Mouse (Mus musculus) heart, adult 18-20 months (tissue): Measurements from ENCODE around the gene L3mbtl4. TPM values are rescaled to one million over a fixed set of nuclear protein-coding genes. Genes with fewer than 3 reads are reported as not detected.
"Not testable (repeated sequence)": the region's sequence is repeated elsewhere in the genome, so short reads cannot be mapped to it uniquely, and the experiment has no call there.

Experiments
- DNase-seq, 2 experiments: peaks; one replicate each; pipeline ENCODE4 v3.0.0; 2021 to 2022; ENCODE audit warnings: mixed read lengths in 1 of 2
- total RNA-seq, 2 experiments: library from RNA; stranded (reverse); gene quantifications; 2 replicates each; pipeline ENCODE4 v1.2.3; 2021

The L3mbtl4 gene
- total RNA-seq, 2 experiments from 2014 or later = 0.15 TPM; not detected in 1

DNA sequence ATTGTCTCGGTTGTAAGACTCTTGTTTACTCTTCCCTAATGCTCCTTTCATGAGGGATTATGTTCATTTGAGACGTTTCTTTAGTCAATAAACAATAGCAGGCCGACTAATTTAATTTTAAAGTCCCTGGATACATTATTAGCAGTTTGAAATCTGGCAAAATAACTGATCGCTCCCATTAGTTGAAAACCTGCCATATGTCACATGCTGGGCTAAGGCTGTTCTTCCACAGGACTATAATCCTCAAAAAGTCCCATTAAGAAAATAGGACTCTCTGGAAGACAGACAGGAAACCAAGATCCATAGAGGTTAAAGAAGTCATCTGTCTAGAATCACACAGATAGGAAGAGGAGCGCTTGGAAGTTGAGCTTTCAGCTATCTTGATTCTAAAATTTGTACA, 114.9 kb downstream of the L3mbtl4 start:
- no peak for DNase-seq

DNA sequence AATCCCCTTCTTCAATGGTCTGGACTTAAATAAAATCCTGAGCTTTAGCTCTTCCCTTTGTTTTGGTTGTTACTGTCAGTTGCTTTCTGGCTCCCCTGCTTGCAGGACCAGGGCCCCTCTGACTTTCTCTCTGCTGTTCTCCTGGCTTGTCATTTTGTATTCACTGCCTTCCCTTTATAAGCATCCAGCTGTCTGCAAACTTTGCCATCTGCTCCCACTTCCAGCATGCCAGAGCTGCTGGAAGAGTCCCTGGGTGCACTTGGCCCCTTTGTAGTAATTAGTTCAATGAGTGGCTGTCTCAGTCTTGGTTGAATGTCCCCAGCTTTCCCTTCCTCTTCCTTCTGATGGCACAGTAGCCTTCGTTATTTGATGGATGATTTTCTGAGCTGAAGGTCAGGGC, 132.4 kb downstream of the L3mbtl4 start:
- DNase-seq = no peak

DNA sequence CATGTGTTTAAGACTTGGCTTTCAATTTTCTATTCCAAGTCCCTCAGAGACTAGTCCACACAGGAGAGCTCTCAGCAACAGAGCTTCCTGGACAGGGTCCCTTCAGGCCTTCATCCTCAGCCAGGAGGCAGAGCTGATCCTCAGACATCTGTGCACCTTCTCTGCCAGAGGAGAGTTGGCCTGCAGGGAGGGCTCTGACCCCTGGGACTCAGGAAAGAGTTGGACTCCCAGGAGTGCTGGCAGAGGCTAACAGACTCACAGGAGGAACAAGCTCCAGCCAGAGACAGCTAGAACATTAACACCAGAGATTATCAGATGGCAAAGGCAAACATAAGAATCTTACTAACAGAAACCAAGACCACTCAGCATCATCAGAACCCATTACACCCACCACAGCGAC, 133.5 kb downstream of the L3mbtl4 start:
- not testable (repeated sequence) for DNase-seq

DNA sequence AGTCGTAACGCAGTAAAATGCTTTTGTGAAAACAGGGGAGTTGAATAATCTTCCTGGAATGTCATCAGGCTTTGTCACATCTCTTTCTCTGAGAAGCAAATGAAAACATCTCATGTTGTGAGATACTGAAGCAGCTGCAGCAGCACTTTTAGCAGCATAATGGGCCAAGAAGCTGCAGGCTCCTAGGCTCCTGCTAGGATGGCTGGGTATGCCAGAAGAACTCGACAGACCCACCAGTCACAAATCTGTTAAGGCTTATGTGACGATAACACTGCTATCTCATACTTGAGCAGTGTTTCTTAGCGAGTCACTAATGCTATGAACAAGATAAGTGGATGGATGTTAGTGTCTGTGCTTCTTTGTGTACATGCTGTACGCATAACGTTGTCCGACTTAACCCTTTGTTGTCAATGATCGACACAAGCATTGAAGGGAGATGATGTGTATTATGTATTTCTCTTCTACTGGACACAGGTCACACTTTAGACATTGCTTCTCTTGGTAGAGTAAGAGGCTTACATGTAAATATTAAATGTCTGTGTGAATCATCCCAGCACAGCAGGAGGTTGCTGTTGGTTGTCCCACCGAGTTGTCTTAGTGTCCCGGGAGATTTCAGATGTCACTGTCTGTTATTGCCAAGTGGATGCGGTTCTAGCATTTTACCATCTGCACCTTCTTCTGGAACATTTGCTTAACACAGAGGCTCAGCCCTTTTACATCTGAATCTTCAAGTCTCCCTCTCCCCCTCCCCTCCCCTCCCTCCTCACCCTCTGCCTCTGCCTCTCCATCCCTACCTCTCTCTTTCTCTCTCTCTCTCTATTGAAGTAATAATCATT, 149.3 kb downstream of the L3mbtl4 start:
- no peak for DNase-seq

DNA sequence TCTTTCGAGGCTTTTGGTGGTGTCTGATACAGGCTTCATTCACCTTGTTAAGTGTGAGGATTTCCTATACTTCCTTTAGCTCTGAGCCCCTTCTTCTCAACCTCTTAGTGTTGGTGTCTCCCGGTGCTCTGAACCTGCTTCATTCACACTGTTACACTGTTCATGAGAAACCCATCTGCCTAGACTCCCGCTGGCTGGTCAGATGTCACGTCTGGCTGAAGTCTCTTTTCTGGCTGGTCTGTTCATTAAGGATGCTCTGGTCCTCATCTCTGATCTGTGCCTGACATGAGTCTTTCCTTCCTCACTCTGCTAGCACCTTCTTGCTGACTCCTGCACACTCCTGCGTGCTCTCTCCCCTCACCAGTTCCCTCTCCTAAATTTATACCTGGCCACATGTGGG, 160.0 kb downstream of the L3mbtl4 start:
- DNase-seq = no peak

DNA sequence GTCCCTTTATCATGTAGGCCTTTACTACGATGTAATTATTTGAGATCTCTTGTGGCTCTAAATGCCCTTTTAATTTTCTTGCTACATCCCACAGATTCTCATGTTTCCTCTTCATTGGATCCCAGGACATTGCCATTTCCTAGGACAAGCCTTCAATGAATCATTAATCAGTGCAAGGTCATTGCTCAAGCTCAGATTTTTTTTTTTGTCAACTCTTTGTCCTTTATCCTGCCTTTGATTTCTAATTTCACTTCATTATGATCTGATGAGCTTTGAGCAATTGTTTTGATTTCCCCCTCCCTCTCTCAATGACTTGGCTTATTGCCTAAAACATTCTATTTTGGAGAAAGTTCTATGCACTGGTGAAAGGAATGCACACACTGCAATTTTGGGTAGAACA, 177.3 kb downstream of the L3mbtl4 start:
- DNase-seq = no peak

DNA sequence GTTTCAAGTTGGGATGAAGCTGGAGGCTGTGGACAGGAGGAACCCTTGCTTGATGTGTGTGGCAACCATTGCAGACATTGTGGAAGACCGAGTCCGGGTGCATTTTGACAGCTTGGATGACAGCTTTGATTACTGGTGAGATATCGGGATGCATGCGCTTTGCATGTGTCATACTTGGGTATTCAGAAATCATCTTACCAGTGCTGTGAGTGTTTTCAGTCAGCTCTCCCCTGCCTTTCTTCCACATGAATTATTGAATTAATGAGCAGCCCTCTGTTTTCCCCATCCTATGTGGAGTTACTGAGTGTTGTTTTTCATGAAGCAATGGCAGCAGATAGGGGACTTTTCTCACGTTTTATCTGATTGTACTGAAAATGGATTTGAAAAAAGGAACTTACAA, 187.9 kb downstream of the L3mbtl4 start:
- DNase-seq = no peak

DNA sequence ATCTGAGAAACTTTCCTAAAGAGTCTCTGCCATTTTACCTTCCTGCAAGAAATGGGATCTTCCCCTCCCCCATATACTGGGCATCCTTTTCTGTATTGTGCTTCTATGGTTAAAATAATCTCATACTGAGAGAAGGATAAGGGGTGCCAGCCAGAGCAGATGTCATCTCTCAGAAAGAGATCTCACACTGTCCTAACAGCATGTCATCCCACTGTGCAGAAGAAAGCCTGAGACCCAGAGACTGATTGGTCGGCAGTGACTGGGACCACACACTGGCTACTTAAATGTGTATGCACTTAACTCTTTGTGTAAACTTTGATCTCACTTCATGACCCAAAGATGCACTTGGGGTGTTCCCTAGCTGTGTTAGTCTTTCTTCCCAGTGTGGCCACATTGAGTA, 193.7 kb downstream of the L3mbtl4 start:
- no peak for DNase-seq

DNA sequence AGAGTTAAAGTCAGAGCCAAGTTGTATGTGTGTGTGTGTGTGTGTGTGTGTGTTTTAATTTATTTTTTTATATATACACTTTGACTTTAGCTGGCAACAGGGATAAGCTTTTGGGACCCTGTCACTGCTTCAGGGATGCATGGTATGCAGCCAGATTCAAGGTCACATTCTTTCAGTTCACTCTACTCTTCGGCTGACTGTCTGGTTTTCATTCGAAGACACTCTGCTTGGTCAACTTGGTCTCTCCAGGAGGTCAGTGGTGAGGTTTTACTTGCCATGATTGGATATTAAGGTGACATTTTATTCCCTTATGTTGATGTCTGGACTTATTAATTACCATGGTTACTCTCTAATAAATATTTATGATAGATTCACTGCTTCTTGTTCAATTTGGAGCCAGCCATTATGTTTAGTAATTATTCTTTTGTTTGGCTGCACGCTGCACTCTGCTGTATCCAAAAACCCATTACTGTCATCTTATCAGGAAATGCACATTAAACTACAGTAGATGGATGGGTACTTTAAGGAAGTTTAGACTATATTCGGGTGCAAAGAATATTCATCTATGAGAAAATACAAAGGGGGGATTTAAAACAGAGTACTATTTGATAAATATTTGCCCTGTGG, 216.6 kb downstream of the L3mbtl4 start:
- DNase-seq = no peak

DNA sequence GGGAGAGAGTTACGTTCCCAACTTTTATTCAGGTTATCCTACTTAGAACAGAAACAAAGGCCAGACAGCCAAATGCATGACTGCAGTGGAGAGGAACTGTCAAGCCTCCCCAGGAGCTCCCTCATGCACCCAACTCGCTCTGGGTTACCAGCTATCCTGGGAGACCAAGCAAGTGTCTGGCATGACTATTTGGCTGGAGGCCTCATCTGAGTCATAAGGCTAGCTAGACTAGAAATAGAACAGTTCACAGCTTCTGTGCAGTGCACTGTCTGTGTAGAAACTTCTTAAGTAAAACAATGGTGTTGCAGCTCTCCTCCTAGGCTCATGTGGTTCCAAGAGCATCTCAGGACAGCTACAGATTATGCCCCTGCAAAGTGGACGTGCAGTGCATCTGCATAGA, 218.6 kb downstream of the L3mbtl4 start:
- peak; percentile 48 to 58 for DNase-seq

DNA sequence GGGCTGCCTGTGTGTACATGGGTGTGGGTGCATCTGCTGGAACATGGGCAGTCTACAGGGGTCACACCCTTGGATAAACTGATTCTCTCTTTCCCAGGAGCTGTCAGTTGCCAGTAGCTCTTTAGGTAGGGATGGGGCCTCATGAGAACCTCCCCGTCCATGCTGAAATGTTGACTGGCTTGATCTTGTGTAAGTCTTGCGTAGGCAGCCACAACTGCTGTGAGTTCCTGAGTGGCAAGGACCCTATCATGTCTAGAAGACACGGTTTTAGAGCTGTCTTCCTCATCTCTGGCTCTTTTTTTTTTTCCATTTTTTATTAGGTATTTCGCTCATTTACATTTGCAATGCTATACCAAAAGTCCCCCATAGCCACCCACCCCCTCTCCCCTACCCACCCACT, 229.4 kb downstream of the L3mbtl4 start:
- not testable (repeated sequence) for DNase-seq

DNA sequence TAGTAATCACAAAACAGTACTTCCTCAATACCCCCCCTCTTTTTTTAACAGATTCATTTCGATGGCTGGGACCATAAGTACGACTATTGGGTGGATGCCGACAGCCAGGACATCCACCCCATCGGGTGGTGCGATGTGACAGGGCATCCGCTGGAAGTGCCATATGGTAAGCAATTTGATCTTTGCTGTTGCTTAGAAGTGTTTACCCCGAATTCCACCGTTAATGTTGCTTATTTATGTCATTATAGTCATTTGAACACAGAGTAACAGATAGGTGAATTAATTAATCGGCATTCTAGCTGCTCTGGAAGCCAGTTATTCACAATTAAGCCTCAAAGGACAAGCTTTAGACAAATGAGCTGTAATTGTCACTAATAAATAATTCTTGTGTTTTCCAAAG, 286.1 kb downstream of the L3mbtl4 start:
- DNase-seq = no peak

DNA sequence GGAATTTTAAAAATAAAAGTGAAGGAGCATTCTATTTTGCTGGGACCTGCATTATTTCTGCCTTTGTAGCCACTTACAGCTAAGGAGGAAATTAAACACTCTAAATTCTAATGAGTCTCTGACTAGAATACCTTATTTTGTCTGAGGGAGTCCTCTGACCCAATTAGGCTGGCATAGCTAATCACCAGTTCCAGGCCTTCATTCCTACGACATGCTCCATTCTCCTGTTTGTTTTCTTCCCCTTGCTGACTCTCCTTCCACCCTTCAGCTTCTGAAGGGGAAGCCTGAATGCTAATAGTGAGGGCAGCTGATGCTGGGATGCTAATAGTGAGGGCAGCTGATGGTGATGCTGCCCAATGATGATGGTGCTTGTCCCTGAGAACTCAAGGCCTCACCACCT, 286.7 kb downstream of the L3mbtl4 start:
- no peak for DNase-seq

DNA sequence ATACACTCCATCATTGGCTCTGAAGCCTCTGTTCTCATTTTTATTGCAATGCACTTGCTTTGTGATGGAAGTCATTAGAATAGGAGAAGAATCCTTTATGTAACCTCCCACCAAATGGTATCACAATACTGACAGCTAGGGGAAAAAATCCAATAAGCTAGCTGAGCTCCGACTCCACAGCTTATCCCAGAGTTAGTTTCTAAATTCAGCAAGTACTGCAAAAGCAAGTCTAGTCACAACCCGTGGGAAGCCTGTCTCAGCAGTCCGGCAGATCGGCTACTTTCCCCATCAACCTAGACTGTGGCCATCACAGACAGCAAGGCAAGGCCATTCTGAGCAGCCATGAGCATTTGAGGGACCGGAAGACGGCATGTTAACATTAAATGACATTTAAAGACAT, 298.2 kb downstream of the L3mbtl4 start:
- no peak for DNase-seq

DNA sequence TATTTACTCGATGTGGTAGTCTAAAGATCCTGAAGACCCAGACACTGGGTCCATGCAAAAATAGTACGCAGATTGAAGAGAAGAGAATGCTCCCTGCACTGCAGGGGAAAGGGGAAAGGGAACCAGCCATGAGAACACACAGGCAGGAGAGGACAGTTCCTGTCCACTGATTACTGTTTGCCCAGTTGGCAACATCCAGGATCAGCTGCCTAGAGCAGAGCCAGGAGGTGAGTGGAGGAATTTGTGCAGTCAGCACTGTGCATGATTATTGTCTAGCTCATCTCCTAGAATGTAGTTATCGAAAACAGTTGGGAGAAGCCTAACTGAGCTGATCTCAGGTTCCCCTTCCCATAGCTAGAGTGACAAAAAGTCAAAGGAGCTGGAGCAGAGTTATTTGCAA, 311.6 kb downstream of the L3mbtl4 start:
- peak in 1 of 2 experiments; percentile 6 for DNase-seq

DNA sequence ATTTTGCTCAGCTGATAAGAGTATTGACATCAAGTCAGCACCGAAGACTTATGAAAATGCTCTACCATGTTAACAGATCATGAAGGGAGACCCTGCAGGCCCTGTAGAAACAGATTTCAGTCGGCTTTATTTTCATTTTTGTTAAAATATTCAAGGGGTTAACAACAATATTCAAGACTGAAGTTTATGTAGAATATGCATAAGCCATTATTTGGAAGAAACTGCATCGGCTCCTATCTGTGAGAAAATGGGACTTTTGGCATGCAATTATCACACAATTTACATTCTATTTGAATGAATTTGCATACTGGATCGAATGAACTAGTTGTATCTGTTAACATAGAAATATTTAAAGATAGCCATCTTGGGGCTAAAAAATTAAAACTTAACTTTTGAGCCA, 318.0 kb downstream of the L3mbtl4 start:
- DNase-seq = no peak

DNA sequence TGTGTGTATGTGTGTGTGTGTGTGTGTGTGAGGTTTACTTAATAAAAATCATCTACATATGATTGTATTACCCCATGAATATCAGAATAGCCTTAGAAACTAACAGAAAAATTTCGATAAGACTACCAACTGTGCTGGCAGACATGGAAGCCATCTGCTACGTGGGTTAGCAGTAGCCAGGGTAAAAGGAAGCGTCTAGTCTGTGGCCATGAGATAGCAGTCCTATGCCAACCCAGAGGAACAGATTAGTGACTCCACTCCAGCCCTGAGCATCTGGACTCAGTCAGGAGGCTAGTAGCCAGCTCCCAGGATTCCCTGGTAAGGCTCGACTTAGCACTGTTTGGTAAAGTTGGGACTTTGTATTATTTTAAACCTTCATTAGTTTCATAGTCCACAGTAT, 329.1 kb downstream of the L3mbtl4 start:
- DNase-seq = no peak

DNA sequence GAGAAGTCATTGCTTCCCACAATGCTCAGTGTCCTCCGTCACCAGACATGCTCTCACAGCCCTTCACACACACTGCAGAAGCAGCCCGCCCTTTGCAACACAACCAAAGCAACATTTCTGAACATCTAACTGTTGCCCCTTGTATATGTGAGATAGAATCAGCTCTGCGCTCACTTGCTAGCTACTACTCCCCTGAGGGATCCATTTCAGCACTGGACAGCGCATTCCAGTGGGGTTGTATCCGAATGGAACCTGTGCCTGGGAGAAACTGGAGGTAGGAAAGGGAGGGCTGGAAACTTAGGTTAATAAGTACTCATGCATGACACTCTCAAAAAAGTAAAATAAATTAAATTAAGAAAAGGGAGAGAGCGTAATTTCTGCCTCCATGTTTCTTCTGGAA, 334.1 kb downstream of the L3mbtl4 start:
- DNase-seq = no peak

DNA sequence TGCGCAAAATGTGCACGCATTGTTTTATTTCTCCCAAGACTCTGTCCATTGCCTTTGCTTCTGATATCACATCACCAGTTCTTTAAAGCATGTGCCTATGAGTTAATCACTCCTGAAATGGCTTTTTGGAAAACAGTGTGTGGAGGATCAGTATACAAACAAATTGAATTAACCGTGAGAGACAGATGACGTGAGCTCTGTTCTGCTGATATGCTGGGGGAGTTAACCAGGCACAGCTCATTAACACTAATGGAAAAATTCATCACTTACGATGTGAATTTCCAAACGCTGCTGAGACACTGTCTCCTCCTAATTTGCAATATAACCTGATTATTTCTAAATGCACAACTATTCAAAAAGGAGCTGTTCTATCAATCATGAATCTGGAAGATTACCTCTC, 337.6 kb downstream of the L3mbtl4 start:
- DNase-seq = no peak

DNA sequence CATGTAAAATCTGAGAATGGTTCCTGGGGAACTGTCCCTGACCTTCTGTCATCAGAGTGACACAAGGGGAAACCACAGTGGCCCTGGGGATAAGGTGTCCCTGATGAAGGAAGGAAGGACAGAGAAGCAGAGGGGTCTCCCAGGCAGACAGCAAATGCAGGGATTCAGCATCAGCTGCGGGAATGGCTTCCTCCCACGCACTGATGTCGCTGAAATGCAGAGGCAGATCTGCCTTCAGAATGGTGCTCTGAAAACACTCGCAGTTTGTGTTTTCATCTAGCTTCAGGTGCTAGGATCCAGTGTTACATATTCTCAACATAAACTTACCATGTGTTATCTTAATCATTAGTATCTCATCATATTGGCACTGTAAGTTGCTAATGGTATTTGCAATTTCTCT, 351.7 kb downstream of the L3mbtl4 start:
- no peak for DNase-seq

DNA sequence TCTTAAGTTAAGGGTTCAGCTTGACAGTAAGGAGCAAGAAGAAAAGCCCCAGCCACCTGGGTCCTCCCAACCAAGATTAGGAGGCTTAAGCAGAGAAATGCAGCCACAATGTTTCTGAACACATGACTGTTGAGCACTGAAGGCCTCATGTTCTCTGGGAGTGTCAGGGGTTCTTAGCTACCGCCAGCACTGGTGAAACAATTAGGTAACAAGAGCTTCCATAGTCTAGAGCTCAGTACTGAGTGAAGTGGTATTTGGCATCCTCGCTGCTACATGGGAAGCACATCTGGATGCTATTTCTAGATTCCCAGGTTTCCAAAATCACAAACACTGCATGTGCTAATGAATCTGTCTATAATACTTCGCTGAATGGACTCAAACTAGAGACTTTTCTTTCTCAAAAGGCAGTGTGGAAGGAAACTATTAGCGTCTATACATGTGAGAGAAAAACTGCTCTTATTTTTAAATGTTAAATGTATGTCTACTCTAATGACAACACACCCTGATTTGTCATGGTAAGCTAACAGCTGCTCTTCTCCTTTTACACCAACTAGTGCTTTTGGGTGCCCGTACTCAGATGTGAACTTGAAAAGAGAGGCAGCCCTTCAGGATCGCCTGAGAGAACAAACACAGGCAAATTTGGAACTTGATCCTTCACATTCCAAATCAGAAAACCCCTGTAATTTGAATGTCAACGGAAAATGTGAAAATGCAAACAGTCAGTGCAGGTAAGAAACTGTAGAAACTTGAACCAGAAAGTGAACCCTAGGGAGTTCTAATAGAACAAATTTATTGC, 356.2 kb downstream of the L3mbtl4 start:
- no peak for DNase-seq

DNA sequence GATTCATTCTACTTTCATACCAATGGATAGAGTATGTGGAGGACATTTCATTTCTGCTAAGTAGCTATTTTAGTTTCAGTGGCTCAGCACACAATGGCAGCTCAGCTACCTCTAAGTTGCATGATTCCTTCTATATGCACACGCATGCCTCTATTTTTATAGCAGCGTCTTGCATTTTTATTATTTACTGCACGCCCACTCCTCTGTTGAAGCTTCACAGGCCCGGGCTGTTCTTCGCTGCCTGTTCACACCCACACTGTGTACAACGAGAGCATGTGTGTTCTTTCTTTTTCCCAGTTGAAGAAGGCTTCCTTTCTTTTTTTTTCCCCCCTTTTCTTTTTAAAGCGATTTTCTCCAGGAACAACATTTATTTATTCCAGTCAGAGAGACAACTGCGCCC, 357.8 kb downstream of the L3mbtl4 start:
- no peak for DNase-seq

DNA sequence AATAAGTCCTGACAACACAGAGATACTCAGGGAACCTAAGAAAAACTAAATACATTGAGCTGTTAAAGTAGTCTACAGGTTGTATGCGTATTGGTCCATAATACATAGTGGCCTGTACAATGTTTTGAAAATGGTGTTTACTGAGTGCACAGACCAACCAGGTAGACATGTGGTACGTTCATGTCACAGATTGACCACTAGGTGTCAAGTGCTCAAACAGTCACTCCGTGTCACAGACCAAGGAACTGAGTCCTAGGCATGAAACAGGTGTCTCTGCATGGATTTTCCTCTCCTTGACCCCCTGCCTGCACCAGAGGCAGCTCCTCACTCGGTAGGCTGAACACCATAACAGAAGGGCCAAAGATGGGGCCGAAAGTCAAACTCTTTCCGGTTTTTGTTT, 366.6 kb downstream of the L3mbtl4 start:
- DNase-seq = no peak
